Mouse (Mus musculus) embryo, embryonic 11.5 days (tissue): Measurements from ENCODE around the gene Stk10.

Experiments used
- DNase-seq: peaks from one replicate; pipeline ENCODE4 v3.0.0-alpha.2; 2012; ENCODE audit warnings: low read depth, low spot score

Gene Stk10

DNA sequence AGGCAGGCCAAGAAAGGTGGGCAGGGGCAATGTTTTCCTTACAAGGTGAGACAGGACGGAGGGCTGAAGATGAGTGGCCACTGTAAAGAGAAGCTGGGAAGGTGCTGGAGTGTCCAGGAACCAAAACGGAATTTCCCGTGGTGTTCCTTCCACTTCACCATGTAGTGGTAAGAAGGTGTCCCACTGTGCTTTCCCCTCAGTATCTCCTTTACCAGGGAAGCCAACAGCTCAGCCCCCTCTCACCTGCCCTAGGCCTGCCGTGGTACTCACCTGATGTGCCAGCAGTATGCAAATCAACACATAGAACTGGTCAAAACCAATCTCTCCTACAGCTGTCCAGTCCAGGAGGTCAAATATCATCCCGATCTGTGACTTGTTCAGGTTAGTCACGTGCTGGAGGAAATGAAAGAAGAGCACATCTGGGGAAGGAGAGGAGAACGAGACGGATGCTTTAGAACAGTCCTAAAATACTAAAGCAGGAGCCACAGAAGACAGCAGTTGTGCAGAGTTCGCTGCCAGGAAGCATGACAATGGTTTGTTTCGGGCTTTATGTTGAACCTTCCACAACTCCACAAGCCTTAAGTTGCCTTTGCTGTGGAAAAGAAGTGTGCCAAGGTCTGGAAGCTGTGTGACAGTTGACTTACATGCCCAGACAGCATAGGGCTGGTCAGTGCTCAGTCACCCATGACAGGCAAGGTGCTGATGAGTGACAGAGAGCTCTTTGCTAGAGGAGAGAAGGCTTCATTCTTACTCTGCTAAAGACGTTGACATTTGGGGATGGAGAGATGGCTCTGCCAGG, 8.8 kb upstream of the Stk10 start:
- DNase-seq: no peak

DNA sequence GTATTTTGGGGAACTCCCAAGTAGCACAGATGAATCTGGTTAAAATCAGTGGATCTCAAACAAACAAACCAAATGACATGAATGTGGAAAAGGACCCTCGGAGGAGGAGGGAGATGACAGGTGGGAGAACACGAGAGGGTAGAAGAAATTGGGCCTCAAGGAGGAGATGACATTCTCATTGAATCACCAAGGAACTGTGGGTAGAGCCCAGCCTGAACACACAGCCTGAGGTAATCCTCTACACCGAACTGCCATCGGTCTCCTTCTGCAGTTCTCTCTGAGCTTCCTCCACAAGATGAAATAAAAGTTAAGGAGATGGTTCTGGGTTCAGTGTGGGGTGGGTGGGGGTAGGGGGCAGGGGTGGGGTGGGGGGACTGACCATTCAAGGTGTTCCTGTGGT, 6.1 kb upstream of the Stk10 start:
- DNase-seq: no peak

DNA sequence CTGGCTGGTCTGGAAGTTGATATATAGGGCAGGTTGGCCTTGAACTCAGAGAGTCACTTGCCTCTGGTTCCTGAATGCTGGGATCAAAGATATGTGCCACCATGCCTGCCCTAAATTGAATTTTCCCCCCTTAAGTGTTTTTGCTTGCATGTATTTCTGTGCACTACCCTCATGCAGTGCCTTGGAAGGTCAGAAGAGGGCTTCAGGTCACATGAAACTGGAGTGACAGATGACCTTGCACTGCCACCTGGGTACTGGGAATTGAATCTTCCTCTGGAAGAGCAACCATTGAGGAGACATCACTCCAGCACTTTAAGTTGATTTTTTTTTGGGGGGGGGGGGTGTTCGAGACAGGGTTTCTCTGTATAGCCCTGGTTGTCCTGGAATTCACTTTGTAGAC, 3.0 kb upstream of the Stk10 start:
- no peak for DNase-seq

DNA sequence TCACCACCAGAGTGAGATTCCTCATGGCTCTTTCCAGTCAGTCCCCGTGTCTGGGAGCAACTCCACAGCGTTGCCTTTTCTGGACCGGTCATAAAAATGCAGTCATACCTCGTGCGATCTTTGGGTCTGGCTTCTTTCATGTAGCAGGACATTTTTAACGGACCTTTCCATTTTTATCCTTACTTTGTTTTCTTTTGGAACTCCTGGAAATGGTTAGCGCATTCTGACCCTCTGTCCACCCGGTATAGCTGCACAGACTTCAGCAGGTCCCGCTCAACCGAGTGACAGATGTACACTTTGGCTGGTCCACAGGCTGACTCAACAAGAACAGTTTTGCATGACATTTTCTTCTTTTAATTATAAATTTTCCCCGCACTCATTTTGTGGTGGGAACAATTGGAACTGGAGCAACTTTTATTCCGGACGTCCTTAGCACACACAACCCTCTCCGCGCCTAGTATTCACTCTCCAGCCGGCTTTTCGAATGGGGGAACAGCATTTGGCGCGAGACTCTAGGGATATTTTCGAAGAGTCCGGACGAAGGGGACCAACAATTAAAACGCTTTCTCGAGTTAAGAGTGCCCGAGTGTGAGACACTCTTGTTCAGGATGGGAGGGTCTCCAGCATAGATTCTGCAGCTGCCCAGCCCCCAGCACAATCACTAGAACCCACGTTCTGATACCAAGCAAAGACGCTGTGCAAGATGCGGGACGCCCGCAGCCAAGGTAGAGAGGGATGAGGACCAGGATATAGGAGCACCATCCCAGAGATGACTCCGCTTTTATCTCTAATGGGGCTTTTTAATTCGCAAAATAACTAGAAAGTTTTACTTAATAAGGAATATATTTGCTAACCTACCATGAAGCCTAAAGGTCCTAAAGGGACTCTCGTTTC, 987 bp upstream of the Stk10 start, which contains the start of gene Efcab9:
TSS of gene Efcab9 (minus strand) at position 211 of the 894 bp plus-strand sequence.
- no peak for DNase-seq

DNA sequence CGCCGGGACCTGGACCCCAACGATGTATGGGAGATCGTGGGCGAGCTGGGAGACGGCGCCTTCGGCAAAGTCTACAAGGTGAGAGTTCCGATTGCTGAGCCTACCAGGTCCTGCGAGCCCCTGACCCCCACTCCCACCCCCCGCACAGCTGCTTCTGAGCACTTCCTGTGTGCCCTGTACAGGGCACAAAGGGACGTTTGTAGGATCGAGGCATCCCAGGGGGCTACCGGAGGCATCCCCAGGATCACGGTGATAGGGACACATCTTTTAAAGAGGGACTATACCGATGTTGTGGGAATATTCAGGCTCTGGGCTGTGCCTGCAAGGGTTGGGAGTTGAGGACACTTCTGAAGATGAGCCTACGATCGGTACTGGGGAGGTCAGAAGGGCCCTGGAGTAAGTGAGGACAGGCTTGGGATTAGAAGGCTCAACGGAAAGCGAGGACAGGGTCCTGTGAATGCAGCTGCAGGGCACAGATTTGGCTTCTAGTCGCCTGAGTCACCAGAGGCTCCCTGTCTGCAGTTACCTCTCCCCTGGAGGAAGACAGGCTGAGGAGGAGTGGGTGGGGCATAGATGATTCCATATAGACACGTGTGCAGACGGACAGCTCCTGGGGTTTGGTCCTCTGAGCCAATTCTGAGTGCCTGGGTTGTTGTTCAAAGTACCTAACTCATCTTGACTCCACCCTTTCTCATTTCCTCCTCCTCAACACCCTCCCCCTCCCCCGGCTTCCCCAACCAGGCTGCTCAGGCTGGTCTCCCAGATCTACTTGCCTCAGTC, 567 bp downstream of the Stk10 start:
- no peak for DNase-seq

DNA sequence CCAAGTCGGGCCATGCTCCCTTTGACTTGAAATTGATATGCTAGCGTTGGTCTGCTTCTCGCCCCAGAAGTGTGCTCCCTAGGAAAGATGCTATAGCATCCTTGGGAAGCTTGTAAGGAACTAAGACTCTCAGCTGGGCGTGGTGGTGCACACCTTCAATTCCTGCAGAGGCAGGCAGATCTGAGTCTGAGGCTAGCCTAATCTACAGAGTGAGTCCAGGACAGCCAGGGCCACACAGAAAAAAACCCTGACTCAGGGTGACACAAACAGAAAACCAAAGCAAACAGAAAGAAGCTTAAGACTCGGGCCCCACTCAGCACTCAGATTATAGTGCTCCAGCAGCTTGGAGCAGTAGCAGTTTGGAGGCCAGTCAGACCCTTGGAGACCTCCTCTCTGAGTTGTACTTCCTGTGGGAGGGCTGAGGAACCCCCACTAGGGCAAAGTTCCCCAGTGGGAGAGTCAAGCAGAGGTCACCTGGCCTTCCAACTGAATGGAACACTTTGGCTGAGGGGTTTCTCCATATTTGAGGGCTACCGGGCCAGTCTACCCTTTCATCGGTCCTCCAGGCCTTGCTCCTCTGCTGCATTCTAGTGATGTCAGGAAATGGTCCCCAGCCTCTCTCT, 1.5 kb downstream of the Stk10 start:
- no peak for DNase-seq

DNA sequence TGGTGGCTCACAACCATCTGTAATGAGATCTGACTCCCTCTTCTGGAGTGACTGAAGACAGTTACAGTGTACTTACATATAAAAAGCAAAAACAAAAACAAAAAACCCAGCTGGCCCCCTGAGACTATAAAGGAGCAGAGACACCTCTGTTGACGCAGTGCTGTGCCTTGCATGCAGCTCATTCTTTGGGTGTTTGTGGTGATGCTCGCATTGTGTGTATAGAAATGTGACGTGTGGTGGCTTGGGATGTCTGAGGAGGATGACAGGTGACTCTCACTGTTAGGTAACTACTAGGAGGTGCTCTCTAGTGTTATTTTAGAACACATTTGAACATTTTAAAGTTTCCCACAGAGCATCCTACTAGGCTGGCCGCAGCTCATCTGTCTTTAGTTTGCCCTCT, 2.5 kb downstream of the Stk10 start:
- no peak for DNase-seq

DNA sequence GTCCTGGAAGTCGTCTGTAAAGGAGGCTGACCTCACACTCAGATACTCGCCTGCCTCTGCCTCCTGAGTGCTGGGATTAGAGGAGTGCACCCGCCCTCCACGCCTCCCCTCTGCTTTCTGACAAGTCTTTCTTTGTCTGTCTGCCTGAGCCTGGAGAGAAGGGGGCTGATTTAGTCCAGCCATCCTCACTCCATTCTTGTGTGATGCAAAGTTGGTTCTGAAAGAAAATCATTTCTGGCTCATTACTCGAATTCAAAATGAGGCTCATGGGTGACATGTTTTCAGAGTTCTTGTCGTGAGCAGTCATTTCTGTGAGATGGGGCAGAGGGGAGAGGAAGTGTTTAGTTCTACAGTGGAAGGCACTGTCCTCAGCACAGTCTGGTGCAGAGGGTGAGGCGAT, 3.8 kb downstream of the Stk10 start:
- no peak for DNase-seq

DNA sequence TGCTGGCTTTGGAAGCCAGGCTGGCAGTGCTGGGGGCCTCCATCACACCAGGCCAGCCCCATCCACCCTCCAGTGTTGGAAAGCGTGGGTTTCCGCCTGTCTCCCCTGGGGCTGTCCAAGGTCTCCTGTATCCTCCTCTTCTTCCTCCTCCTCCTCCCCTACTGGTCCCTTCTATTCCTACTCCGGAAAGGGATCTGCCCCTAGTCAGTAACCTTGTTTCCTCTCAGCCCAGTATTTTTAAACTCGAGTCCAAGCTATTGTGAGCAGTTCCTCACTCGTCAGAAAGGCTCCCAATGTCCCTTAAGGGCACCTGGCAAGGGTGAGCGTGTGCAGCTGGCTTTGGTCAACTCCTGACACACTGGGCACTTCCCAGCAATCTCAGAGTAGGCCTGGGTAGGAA, 5.3 kb downstream of the Stk10 start:
- DNase-seq: no peak

DNA sequence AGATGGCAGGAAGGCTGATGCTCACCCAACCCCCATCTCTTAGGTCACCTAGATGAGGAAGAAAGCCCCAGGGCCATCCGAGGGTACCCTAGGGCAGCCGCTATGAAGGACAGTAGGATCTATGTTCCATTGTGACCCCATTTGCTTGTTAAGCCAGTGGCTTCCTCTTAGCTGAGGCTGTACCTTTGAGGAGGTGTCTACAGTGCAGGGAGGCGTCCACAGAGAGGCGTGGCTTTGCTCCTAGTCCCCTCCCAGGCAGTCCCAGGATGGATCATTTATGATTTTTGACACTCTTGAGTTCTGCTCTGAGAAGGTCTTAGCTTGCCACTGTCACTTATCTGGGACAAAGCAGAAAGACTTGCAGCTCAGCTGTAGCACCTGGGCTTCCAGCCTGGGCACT, 5.7 kb downstream of the Stk10 start:
- no peak for DNase-seq

DNA sequence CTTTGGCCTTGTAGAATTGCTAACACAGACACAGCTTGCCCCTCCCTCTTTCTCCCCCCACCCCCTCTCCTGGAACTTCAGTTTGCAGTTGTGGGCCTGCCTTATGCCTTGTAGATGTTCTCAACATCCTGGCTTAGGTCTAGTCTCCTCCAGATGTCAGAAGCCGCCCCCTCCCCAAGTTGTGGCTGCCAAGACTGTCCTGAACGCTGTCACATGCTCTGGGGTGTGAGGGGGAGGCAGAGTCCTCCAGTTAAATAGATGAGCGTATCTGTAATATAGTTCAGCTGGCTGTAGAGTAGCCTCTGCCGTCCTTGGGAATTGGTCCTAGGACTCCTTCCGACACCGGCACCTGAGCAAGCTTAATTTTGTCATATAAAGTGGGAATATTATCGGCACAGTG, 6.6 kb downstream of the Stk10 start:
- no peak for DNase-seq

DNA sequence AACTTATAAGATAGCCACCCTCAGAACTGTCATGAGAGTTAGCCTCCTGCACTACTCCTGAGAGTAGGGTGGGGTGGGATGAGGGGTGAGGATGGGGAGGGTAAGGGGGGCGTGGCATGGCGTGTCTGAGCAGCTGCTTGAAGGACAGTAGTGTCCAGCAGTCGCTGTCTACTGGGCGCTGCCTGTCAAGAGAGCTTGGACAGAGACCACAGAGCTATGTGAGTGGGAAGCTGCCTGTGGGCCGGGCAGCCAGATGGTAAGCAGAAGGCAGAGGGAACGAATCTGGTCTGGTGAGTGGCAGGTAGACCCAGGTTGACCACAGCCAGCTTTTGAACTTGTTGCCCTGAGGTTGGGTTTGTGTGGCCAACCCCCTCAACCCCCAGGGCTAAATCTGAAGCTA, 7.4 kb downstream of the Stk10 start:
- DNase-seq: no peak

DNA sequence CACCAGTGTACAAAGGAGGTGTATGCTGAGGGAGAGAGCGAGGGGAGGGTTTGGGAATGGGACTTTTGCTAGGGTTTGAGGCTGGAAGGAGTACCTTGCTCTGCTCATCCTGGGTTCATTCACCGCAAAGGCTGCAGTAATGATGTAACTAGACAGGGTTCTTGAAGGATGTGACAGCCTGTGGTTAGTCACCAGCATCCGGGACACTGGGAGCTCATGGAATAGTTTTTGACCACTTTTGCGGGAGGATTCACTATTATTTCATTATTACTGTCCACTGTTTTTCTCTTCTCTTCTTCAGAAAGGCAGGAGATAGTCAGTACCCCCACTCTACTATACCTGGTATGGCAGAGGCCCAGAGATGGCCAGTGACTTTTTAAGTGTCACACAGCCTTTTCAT, 9.1 kb downstream of the Stk10 start:
- DNase-seq: no peak

DNA sequence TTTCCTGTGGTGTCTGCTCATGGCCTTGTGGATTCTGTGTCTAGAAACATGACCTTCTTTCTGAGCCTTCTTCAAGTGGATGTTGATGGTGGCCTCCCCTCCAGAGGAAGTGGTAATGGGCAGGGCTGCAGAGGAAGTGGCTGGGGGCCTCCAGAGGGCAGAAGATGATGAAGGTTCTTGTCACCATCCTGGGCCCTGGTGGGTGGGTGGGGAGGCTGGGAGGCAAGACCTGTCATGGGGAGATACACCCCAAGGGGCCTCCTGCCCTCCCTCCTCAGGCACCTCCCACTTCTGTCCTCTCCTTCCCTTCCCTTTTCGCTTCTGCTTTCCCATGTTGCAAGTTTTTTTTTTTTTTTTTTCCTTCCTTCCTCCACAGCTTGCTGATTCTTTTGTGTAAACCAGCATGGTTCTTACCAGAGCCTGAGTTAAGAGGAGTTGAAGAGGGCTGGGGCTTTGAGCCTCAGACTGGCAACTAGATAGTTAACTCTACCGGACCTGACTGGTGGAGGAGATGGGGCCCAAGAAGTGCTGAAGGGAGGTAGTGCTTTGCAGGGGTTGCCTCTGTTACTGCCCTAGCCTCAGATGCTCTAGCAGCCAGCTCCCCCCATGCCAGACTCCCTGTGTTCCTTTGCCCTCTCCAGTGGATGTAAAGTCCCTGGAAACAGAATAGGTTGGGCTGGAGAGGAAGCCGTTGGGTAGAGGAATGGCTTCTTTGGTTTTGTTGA, 9.7 kb downstream of the Stk10 start:
- DNase-seq: no peak

DNA sequence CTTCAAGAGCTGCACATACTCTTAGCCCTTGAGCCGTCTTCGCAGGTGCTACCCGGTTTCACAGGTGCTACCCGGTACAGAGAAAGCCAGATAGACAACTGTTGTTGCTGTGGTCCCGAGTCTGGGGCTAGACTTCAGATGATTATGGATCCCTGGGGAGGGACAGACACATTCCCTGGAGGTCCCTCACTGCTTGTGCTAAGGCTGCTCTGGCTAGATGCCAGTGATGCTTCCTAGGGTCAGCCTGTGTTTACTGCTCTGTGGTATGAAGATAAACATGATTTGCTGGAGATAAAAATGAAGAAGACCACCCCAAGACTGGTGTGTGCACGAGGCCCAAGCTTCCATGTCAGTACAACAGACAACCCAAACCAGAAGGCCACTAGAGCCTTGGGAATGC, 10.9 kb downstream of the Stk10 start:
- no peak for DNase-seq

DNA sequence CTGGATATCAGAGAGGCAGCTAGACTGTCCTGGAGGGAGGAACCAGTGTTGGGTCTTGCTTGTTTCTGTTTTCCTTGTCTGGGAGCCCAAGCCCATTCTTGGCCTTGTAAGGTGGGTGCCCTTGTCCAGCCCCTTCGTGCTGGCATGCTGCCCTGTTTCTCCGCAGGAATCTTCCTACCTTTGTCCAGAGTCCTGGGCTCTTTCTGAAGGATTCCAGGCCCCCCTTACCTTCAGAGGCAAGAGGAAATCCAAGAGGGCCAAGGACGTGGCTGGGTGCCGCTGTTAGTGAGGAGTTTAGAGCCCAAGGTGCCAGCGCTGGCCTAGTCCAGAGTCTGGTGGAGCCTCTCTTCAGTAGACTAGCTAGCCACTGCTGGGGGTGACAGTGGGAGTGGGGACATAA, 11.4 kb downstream of the Stk10 start:
- DNase-seq: no peak

DNA sequence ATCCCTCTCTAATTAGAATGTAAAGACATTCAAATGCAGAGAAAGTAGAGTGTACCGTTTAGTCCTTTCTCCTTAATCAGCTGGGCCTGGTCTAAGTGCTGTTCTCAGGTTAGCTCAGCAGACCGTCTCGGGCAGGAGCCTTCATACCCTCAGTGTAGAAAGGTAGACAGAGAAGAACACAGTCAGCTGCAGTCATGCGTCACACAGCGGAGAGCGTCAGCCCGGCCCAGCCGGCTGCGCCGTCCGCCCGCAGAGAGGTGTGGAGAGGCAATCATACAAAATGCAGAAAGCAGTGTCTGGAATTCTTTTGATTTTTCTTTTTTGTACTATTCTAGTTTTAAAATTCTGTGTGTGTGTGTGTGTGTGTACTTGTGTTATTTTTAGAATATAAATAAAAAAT, 12.5 kb downstream of the Stk10 start:
- DNase-seq: no peak

DNA sequence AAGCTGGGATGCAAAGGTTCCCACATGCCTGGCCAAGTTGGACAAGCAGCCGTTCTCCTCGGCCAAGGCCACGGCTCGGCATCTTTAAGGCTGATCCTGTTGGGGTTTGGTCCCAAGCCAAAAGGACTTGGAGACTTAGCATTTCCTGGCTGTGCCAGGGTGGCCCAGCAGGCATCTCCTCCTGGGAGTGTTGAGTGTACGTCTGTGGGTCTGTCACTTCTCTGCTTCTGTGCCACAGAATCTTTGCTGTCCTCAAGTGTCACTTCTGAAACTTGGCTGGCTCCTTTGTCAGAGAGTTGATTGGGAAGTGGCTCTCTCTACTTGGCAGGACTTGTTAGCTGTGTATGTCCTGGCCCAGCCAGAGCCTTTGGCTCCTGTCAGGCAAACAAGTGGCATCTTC, 13.4 kb downstream of the Stk10 start:
- DNase-seq: no peak

DNA sequence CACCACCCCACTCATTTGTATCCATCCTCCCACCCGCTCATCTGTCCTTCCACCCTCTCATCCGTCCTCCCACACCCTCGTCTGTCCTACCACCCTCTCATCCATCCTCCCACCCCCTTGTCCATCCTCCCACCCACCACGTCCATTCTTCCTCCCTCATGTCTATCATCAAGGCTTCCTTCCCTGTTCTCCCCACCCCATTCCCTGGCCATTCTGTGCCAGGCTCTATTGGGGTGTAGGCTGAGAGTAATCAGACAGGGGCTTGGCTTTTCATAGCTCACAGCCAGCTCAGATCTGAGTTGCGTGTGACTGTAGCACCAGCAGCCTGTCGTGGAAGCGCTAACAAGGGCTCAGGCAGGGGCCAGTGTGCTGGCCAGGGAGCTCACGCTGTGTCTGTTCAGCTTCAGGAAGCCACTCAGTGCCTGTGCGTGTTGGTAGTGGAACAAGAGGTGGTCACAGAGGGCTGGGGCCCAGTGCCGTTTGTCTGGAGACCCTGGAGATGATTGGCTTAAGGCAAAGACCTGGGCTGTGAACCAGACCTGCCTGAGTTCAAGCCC, 14.4 kb downstream of the Stk10 start:
- no peak for DNase-seq

DNA sequence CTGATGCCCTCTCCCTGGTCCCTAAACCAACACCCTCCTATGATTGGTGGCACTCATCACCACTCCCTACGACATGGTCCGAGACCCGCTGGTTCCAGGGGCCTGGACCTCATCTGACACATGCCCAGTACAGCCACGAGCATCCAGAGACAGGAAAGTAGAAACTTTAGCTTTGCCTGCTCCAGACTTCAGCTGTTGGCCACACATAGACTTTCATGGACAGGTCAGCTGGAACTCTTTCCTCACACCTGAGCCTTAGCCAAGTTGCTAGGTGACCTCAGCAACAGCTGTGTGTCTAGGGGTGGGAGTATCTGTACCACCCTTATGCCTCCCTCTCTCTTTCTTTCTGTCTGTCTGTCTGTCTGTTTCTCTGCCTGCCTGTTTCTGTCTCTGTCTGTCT, 15.1 kb downstream of the Stk10 start:
- DNase-seq: no peak

DNA sequence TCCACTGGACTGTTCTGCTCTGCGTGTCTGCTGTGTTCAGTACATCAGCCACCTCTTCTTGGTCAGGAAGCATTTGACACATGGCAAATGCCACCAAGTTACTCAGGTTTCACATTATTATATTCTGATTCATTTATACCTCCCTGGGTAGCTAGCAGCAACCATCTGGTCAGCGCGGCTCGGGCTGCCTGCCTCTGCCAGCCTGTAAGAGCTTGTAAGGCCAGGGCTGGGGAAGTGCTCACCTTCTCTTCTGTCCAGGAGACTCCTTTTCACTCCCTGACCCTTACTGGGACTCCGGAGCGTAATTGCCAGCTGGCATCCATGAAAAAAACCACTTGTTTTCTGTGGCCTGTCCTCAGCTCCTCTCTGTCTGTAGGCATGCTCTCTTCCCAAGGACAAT, 16.1 kb downstream of the Stk10 start:
- DNase-seq: no peak
